Mouse (Mus musculus) heart, embryonic 14.5 days (tissue): Measurements from ENCODE around the gene Hist3h2ba. TPM values are rescaled to one million over a fixed set of nuclear protein-coding genes. Genes with fewer than 3 reads are reported as not detected.
"Not testable (repeated sequence)": the region's sequence is repeated elsewhere in the genome, so short reads cannot be mapped to it uniquely, and the experiment has no call there.

Experiments used
- ATAC-seq: fragments of 200-750 bp; cut with Nextera tagmentation; 2 replicates; pipeline ENCODE4 v1.8.0; 2017; ENCODE audit warnings: low read depth, moderate TSS enrichment; ENCODE audit not compliant: insufficient number of reproducible peaks, insufficient read depth, low FRiP score
- H3K27ac ChIP-seq, 2 experiments: fragments of 200-500 bp in 1 of 2; fragments of 300-500 bp in 1 of 2; sonication (generic) in 1 of 2; replicated peaks in 1 of 2; 2 replicates each; pipeline ENCODE4 v1.5.1; 2012 to 2014; ENCODE audit warnings: low read depth in 2 of 2, low read length in 2 of 2, control low read depth in 1 of 2, mild to moderate bottlenecking in 1 of 2, mixed read lengths in 1 of 2; ENCODE audit not compliant: control insufficient read depth in 1 of 2, insufficient read depth in 1 of 2
- H3K27me3 ChIP-seq: fragments of 300-500 bp; sonication (generic); 2 replicates; pipeline ENCODE4 v1.6.1; 2014; ENCODE audit warnings: mild to moderate bottlenecking, low read length, control low read depth; ENCODE audit not compliant: control insufficient read depth, insufficient read depth
- H3K36me3 ChIP-seq: fragments of 300-500 bp; sonication (generic); 2 replicates; pipeline ENCODE4 v1.6.1; 2014; ENCODE audit warnings: mild to moderate bottlenecking, control low read depth, low read length, mixed read lengths; ENCODE audit not compliant: control insufficient read depth, insufficient read depth
- H3K4me1 ChIP-seq, 2 experiments: fragments of 200-500 bp in 1 of 2; fragments of 300-500 bp in 1 of 2; sonication (generic) in 1 of 2; 2 replicates each; pipeline ENCODE4 v1.6.1; 2012 to 2014; ENCODE audit warnings: low read length in 2 of 2, control low read depth in 1 of 2, mixed read lengths in 1 of 2; ENCODE audit not compliant: control insufficient read depth in 2 of 2, insufficient read depth in 2 of 2
- H3K4me2 ChIP-seq: fragments of 300-500 bp; sonication (generic); 2 replicates; pipeline ENCODE4 v1.6.1; 2014; ENCODE audit warnings: mild to moderate bottlenecking, low read length
- H3K4me3 ChIP-seq, 2 experiments: fragments of 200-500 bp in 1 of 2; fragments of 300-500 bp in 1 of 2; sonication (generic) in 1 of 2; 2 replicates each; pipeline ENCODE4 v1.5.1; 2012 to 2014; ENCODE audit warnings: low read length in 2 of 2, mild to moderate bottlenecking in 2 of 2, control low read depth in 1 of 2, low read depth in 1 of 2, moderate library complexity in 1 of 2; ENCODE audit not compliant: control insufficient read depth in 1 of 2, insufficient read depth in 1 of 2
- H3K9ac ChIP-seq: fragments of 300-500 bp; sonication (generic); 2 replicates; pipeline ENCODE4 v1.6.1; 2014; ENCODE audit warnings: mild to moderate bottlenecking, low read length
- H3K9me3 ChIP-seq: fragments of 300-500 bp; sonication (generic); 2 replicates; pipeline ENCODE4 v1.6.1; 2016; ENCODE audit warnings: low read length, control low read depth; ENCODE audit not compliant: control insufficient read depth
- WGBS: fragments of 180-500 bp; shearing (Covaris S2); extraction: QIAGEN DNeasy Blood & Tissue Kit; methylation state at CpG from one replicate; pipeline ENCODE4 v1.1.7; 2014; 5-methylcytosine and 5-hydroxymethylcytosine counted together
- polyA plus RNA-seq: library from polyadenylated mRNA; unstranded; fragments of >200 nt; fragmentation: Nextera tagmentation; extraction: Ambion mirVana; gene quantifications from 2 replicates; pipeline ENCODE4 v1.2.1, GENCODE M21; 2014

Gene Hist3h2ba
- polyA plus RNA-seq, 1 experiment from 2014 or later = 16.0 TPM

- ATAC-seq = no peak
- WGBS = 74% methylated on average over 5 of the region's 5 CpGs
- no peak overlapping the region for H3K9ac ChIP-seq
- peaks cover 3 to 4% of the 10 kb centered on the region in 2 experiments; a peak in 3 of 4 replicates for H3K4me1 ChIP-seq
- no peak overlapping the region for H3K4me3 ChIP-seq
- no peaks in the 10 kb centered on the region for H3K9me3 ChIP-seq
- peaks cover 18% of the 10 kb centered on the region for H3K27me3 ChIP-seq
- H3K4me2 ChIP-seq = no peak overlapping the region
- no peaks in the 10 kb centered on the region for H3K36me3 ChIP-seq
- H3K27ac ChIP-seq = no peak overlapping the region
Observed at GRCm38 (mm10) chr11:58944136-58944535, 4.6 kb upstream of the Hist3h2ba start.

DNA sequence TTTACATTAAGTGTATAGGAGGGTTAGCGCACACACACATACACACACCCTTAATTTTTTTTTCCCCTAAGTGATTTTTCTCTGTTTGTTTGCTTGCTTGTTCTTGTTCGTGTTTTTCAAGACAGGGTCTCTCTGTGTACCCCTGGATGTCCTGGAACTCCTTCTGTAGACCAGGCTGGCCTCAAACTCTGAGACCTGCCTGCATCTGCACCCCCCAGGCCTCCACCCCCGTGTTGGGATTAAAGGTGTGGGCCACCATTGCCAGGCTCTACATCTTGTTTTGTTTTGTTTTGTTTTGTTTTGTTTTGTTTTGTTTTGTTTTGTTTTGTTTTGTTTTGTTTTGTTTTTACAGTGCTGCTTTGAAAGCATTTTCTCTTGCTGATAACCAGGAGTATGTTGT is 1.4 kb upstream of the Hist3h2ba start:
- Histone ChIP-seq H3K27ac (no peak overlapping the region), H3K4me3 (no peak overlapping the region), H3K4me2 (no peak overlapping the region), H3K4me1 (peaks cover 4% of the 10 kb centered on the region in 2 experiments; a peak in 3 of 4 replicates), H3K9ac (no peak overlapping the region), H3K27me3 (peaks cover 25% of the 10 kb centered on the region), H3K36me3 (no peaks in the 10 kb centered on the region), H3K9me3 (no peaks in the 10 kb centered on the region)
- no peak for ATAC-seq
- WGBS = 74% methylated on average over 3 of the region's 3 CpGs

DNA sequence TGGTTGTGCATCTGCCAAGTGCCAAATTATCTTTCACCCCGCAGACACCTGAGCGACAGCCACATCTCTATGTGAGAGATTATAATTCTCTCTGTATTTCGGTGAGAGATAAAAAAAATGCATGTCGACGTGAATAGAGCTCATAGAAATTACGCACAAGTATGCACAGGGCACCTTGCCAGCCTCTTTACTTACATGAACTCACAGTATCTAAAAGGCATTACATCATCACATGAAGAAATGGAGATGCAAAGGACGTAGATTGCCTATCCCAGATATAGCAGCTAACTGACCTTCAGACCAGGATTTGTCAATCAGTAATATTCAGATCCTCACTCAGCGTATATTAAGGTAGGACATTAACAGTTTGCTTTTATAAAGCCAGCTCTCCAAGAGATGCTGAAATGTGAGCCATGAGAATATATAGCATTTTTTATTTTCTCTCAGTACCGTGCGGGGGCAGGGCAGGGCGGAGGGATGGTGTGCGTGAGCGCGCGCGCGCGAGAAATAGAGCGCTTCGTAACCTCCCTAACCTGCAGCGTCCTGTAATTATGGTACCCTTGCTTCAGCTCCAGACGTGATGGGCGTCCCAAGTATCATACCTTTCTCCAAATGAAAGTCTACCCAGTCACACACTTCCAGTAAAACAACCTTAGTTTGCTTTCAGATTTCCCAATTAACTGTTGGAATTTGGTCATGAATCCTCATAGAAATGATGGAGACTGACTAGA is 757 bp upstream of the Hist3h2ba start:
- Histone ChIP-seq H3K9me3 (no peaks in the 10 kb centered on the region), H3K27me3 (peaks cover 25% of the 10 kb centered on the region), H3K9ac (peak overlapping the region; percentile 58), H3K27ac (peak overlapping the region; percentile 34 to 65), H3K36me3 (no peaks in the 10 kb centered on the region), H3K4me3 (peak overlapping the region; percentile 38 to 42), H3K4me1 (peaks cover 4 to 5% of the 10 kb centered on the region in 2 experiments), H3K4me2 (peak overlapping the region; percentile 70)
- ATAC-seq = no peak
- 18% methylated on average over 23 of the region's 23 CpGs for WGBS

DNA sequence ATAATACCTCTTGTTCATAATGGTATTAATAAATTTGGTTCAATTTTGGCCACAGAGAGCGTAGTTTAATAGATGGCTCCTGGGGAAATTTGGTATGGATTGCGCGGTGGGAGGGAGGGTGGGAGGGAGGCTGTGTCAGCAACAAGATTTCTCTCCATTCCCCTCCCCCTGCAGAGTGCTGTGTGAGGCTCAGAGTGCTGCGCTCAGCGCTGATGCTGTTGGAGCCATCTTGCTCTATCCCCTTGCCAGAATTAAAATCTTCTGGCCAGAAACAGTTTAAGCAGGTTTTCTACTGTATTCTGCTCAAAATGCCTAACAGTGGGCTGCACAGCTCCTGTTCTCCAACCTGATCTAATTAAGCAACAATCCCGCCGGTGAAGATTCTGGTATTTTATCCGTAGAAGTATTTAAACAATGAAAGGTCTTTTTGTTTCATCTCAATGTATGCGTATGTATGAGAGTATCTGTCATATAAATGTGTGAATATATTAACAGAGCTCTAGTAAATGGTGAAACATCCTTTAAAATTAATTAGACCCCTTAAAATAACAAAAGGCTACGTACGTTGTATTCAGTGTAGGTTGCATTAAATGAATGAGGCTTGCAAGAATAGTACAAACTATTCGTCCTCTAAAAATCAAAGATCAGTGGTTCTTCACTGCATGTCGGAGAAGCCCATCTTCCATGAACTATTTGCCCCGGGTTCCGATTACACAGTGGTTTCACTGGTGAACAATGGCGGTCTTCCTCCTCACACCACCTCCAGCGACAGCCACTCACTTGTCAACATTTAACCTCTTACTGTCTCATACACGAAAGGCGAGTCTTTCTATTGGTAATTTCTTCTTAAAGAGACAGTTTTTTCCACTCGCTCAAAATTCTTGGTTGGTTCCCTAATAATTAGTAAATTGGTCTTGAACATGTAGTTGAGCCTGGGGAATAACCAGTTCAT is 1.0 kb downstream of the Hist3h2ba start:
- no peak for ATAC-seq
- H3K4me2 ChIP-seq = peak overlapping the region; percentile 70
- peak overlapping the region; percentile 70 for H3K9ac ChIP-seq
- H3K36me3 ChIP-seq = no peaks in the 10 kb centered on the region
- H3K27ac ChIP-seq = peak overlapping the region in 1 of 2 experiments; percentile 65; a peak in 2 of 4 replicates
- peaks cover 20% of the 10 kb centered on the region for H3K27me3 ChIP-seq
- H3K4me3 ChIP-seq = peak overlapping the region; percentile 38 to 51
- 17% methylated on average over 20 of the region's 20 CpGs for WGBS
- H3K4me1 ChIP-seq = peaks cover 8 to 15% of the 10 kb centered on the region in 2 experiments
- H3K9me3 ChIP-seq = no peaks in the 10 kb centered on the region

DNA sequence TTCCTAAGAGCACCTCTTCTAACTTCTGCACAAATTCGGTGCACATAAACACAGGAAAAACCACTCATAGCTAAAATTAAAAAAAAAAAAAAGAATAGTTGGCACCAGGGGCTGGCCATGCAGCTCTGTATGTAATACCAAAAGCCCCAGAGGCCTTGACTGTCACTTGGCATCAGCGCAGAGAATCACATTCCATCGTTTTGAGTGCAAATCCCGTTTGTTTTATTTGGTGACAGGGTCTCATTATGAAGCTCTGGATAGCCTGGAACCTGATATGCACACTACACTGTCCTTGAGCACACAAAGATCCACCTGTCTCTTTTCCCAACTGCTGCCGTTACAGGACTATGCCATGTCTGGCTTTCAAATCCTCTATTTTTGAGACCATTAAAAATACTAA is 2.5 kb downstream of the Hist3h2ba start:
- no peak overlapping the region for H3K27ac ChIP-seq
- H3K9me3 ChIP-seq = no peaks in the 10 kb centered on the region
- 73% methylated on average over 5 of the region's 5 CpGs for WGBS
- no peak overlapping the region for H3K9ac ChIP-seq
- H3K36me3 ChIP-seq = no peaks in the 10 kb centered on the region
- no peak for ATAC-seq
- H3K27me3 ChIP-seq = peaks cover 13% of the 10 kb centered on the region; the same call in 1 of the 2 replicates
- H3K4me1 ChIP-seq = peaks cover 8 to 18% of the 10 kb centered on the region in 2 experiments
- no peak overlapping the region for H3K4me3 ChIP-seq
- H3K4me2 ChIP-seq = no peak overlapping the region

DNA sequence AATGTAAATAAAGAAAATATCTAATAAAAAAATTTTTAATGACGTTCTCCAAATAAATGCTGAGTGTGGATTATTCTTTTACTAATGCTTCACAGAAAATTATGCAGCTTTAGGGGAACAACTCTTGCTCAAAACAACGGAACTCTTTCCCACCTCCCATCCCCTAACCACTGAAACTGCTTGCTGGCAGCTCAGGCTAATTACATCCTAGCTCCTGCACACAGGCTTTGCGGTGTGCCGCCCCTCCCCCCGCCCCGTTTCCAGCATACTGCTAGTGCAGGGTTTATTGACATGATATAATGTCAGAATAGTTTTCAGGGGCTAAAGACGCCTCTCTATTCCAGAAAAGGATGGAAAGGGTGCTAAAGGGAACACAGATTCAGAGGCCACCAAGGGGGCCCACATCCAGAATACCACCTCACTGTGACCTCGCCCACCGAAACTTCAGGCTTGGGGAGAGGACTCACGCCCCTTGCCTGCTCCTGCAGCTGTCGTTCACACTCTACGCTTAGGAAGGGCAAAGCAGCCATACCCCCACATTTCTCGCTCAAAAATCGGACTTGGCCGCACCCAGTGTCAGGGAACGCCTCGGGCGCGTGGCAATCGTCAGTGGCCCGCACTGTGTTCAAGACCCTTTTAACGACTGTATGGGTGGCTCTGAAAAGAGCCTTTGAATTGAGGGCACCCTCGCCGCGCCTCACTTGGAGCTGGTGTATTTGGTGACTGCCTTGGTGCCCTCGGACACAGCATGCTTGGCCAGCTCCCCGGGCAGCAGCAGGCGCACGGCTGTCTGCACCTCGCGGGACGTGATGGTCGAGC is 4.8 kb downstream of the Hist3h2ba start:
- no peaks in the 10 kb centered on the region for H3K9me3 ChIP-seq
- ATAC-seq = peak; percentile 33
- H3K27me3 ChIP-seq = peaks cover 7% of the 10 kb centered on the region; the same call in 1 of the 2 replicates
- peaks cover 21% of the 10 kb centered on the region for H3K36me3 ChIP-seq
- WGBS = 1% methylated on average over 33 of the region's 33 CpGs
- peak overlapping the region; percentile 76 to 96 for H3K27ac ChIP-seq
- H3K9ac ChIP-seq = peak overlapping the region; percentile 83
- H3K4me2 ChIP-seq = peak overlapping the region; percentile 95
- H3K4me3 ChIP-seq = peak overlapping the region; percentile 55 to 57
- H3K4me1 ChIP-seq = peaks cover 9 to 29% of the 10 kb centered on the region in 2 experiments

- H3K4me1 ChIP-seq = peaks cover 9 to 30% of the 10 kb centered on the region in 2 experiments
- H3K4me3 ChIP-seq = peak overlapping the region; percentile 55 to 57
- peaks cover 22% of the 10 kb centered on the region for H3K36me3 ChIP-seq
- H3K9me3 ChIP-seq, ATAC-seq, H3K27me3 ChIP-seq: not testable (repeated sequence)
- peak overlapping the region; percentile 95 for H3K4me2 ChIP-seq
- WGBS = under 1% methylated on average over 17 of the region's 17 CpGs
- peak overlapping the region; percentile 83 for H3K9ac ChIP-seq
- peak overlapping the region; percentile 76 to 96 for H3K27ac ChIP-seq
Observed at GRCm38 (mm10) chr11:58954170-58954419, 5.4 kb downstream of the Hist3h2ba start.
